Mouse (Mus musculus) small intestine, adult 2 months (tissue): ENCODE results near the gene Herpud1. TPM values are rescaled to one million over a fixed set of nuclear protein-coding genes. Genes with fewer than 3 reads are reported as not detected.

Experiments used
- H3K27ac ChIP-seq: fragments of 200-500 bp; 2 replicates; pipeline ENCODE4 v1.5.1; 2012; ENCODE audit warnings: low read depth, low read length, control low read depth, inconsistent platforms; ENCODE audit not compliant: insufficient read depth
- H3K27me3 ChIP-seq: fragments of 200-500 bp; 2 replicates; pipeline ENCODE4 v1.6.1; 2012; ENCODE audit warnings: mild to moderate bottlenecking, moderate library complexity, low read length, inconsistent platforms; ENCODE audit not compliant: control insufficient read depth, insufficient read depth
- H3K36me3 ChIP-seq: fragments of 200-500 bp; 2 replicates; pipeline ENCODE4 v1.6.1; 2012; ENCODE audit warnings: mild to moderate bottlenecking, low read length, control low read depth, inconsistent platforms; ENCODE audit not compliant: control insufficient read depth, insufficient read depth
- H3K4me1 ChIP-seq: fragments of 200-500 bp; 2 replicates; pipeline ENCODE4 v1.6.1; 2012; ENCODE audit warnings: low read length, inconsistent platforms, mixed read lengths; ENCODE audit not compliant: control insufficient read depth, insufficient read depth, insufficient read length
- H3K4me3 ChIP-seq: fragments of 200-500 bp; 2 replicates; pipeline ENCODE4 v1.5.1; 2012; ENCODE audit warnings: low read depth, mild to moderate bottlenecking, control low read depth, inconsistent platforms, low read length, moderate library complexity
- CTCF ChIP-seq: fragments of 200-500 bp; IDR thresholded peaks from 2 replicates; pipeline ENCODE4 v1.5.1; 2012; ENCODE audit warnings: low read depth, mild to moderate bottlenecking, control low read depth, inconsistent platforms, low read length, moderate library complexity, mixed read lengths; ENCODE audit not compliant: insufficient replicate concordance, insufficient read length; ENCODE audit errors: extremely low read depth
- POLR2A ChIP-seq: fragments of 200-500 bp; IDR thresholded peaks from 2 replicates; pipeline ENCODE4 v1.6.1; 2012; ENCODE audit warnings: low read depth, mild to moderate bottlenecking, control low read depth, inconsistent platforms, low read length, moderate library complexity
- WGBS: fragments of 180-500 bp; shearing (Covaris S2); methylation state at CpG from one replicate; pipeline ENCODE4 v1.1.7; 2018; 5-methylcytosine and 5-hydroxymethylcytosine counted together
- polyA plus RNA-seq: library from polyadenylated mRNA; depleted of rRNA; stranded (reverse); fragments of >200 nt; gene quantifications from 2 replicates; pipeline ENCODE4 v1.2.3, GENCODE M21; 2012

Herpud1 gene
- polyA plus RNA-seq, 1 experiment: 331 TPM

- Histone ChIP-seq H3K27ac (peak overlapping the region; percentile 90), H3K4me1 (peaks cover 33% of the 10 kb centered on the region)
Measured at GRCm38 (mm10) chr8:94375551-94375991, 10.7 kb upstream of the Herpud1 start.

DNA sequence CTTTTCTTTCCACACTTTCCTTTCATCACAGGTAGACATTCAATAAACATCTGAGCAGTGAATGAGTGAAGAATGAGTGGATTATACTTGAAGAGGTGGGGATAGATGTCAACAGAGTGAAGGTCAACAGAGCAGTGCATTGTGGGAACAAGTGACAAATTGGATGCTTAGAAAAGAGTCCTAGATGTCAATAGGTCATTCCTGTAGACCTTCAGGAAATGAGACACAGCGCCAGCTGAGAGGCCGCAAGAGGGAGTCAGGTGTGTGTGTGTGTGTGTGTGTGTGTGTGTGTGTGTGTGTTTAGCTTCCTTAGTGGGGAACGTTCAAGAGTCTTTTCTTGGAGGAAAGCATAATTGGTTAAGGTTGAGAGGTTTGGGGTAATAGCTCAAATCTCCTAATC, 10.1 kb upstream of the Herpud1 start:
- Histone ChIP-seq H3K4me3 (no peak overlapping the region), H3K27me3 (no peaks in the 10 kb centered on the region), H3K4me1 (peaks cover 33% of the 10 kb centered on the region), H3K36me3 (no peaks in the 10 kb centered on the region), H3K27ac (peak overlapping the region; percentile 90)
- WGBS: 52% methylated on average over 3 of the region's 3 CpGs
- TF ChIP-seq POLR2A (no peak), CTCF (no peak)

More at GRCm38 (mm10) chr8:94375551-94375991, 10.7 kb upstream of the Herpud1 start:
- WGBS: 14% methylated on average over 3 of the region's 3 CpGs
- no peak for TF ChIP-seq CTCF
- TF ChIP-seq POLR2A: no peak
- H3K4me3 ChIP-seq: peak overlapping the region; percentile 4
- no peaks in the 10 kb centered on the region for H3K27me3 ChIP-seq
- no peaks in the 10 kb centered on the region for H3K36me3 ChIP-seq

DNA sequence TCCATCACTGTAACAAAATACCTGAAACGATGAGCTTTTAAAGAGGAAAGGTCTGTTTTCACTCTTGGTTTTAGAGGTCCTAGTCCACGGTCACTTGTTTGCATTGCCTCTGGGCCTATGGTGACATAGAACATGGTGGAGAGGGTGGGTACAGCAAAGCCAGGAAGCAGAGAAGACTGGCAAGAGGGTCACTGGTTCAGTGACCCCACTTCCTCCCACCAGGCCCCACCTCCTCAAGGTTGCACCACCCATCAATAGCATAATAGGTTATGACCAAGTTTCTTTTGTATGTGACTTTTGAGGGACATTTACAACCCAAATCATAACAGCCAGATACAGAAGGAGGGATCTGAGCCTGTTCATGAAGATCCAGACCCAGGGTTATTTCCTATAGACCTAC, 9.7 kb upstream of the Herpud1 start:
- Histone ChIP-seq H3K4me3 (no peak overlapping the region), H3K4me1 (peaks cover 33% of the 10 kb centered on the region), H3K27me3 (no peaks in the 10 kb centered on the region), H3K27ac (peak overlapping the region; percentile 90), H3K36me3 (no peaks in the 10 kb centered on the region)
- 95% methylated on average over 2 of the region's 2 CpGs for WGBS
- TF ChIP-seq POLR2A: no peak
- TF ChIP-seq CTCF: no peak

GRCm38 (mm10) chr8:94377031-94377430, 9.2 kb upstream of the Herpud1 start:
- Histone ChIP-seq H3K4me1 (peaks cover 33% of the 10 kb centered on the region), H3K36me3 (no peaks in the 10 kb centered on the region), H3K27ac (peak overlapping the region; percentile 90), H3K4me3 (no peak overlapping the region), H3K27me3 (no peaks in the 10 kb centered on the region)
- 73% methylated on average over 4 of the region's 4 CpGs for WGBS
- TF ChIP-seq CTCF: no peak
- TF ChIP-seq POLR2A: no peak

DNA sequence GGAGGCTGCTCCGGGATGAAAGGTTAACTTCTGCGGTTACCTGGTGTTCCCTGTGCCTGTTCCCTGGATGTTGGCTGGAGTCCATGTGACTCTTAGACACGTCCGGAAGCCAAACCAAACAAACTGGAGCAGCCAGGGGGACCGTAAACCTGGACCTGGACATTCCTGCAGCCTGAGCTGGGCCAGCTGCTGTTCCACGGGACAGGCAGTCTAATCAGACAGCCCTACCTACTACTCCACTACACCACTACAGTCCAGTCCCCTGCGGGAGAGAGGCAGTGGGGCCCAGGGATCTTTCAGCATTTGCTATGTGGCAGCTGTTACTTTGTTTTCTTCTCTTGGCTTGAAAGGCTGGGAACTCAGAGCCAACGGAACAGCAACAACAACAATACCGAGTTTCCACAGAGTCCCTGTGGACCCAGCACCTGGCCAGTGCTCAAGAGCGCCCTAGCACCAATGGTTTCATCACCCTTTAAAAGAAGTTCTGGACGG, 8.5 kb upstream of the Herpud1 start:
- no peaks in the 10 kb centered on the region for H3K27me3 ChIP-seq
- H3K4me3 ChIP-seq: peak overlapping the region; percentile 37
- TF ChIP-seq CTCF: no peak
- 20% methylated on average over 11 of the region's 11 CpGs for WGBS
- H3K36me3 ChIP-seq: no peaks in the 10 kb centered on the region
- H3K27ac ChIP-seq: peak overlapping the region; percentile 90
- peaks cover 29% of the 10 kb centered on the region for H3K4me1 ChIP-seq

DNA sequence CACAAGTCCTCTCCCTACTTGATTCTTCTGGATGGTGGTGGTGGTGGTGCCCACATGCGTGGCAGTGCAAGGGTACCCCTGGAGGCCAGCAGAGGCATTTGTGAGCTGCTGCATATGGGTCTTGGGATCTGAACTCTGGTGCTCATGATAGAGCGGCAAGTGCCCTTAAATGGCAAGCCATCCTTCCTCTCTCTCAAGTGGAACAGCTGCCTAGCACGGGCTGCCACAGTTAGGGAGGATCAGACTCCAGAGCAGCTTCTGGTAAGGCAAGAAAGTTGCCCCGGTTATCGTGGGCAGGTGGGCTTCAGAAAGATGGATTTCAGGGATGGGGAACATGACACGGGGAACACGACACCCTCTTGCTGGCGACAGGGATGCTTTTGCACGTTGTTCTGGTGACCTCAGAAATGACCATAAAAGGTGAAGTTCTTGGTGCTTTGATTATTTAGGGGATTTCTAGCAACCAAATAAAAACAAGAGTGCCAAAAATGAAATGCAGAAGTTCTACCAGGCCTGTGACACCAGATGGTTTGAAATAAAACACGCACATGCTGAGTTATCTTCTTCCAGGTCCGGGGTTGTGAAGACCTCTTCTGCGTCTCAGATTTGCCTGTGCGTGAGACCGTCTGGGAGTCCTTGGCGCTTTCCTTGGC, 7.3 kb upstream of the Herpud1 start:
- Histone ChIP-seq H3K27ac (peak overlapping the region; percentile 63), H3K27me3 (no peaks in the 10 kb centered on the region), H3K36me3 (no peaks in the 10 kb centered on the region), H3K4me3 (peak overlapping the region; percentile 14; the same call in 1 of the 2 replicates), H3K4me1 (peaks cover 29% of the 10 kb centered on the region)
- TF ChIP-seq POLR2A: no peak
- no peak for TF ChIP-seq CTCF
- 80% methylated on average over 15 of the region's 15 CpGs for WGBS

GRCm38 (mm10) chr8:94379686-94380085, 6.6 kb upstream of the Herpud1 start:
- H3K27ac ChIP-seq: peak overlapping the region; percentile 24; the same call in 1 of the 2 replicates
- WGBS: 91% methylated on average over 9 of the region's 9 CpGs
- H3K4me1 ChIP-seq: peaks cover 29% of the 10 kb centered on the region
- no peaks in the 10 kb centered on the region for H3K27me3 ChIP-seq
- no peak for TF ChIP-seq CTCF
- no peak for TF ChIP-seq POLR2A
- no peak overlapping the region for H3K4me3 ChIP-seq
- H3K36me3 ChIP-seq: no peaks in the 10 kb centered on the region
